Mouse (Mus musculus): ENCODE data around the gene Smarcd3.

The Smarcd3 gene

DNA sequence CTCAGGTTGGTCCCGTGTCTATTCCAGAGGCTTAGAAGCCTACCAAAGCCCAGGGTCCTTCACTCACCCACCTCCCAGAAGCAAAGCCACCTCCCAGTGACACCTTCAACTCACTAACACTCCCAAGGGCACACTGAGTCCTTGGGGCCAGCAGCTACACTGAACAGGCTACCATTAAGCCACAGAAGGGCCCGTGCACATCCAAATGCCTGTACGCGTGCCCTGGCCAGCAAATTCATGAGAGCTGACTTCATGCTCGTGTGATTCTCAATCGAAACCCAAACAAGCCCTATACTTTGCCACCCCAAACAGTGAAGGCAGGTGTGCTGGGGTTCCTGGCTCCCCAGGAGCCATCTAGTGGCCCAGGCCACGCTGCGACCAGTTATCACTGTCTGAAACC lies 3.6 kb downstream of the Smarcd3 start:
- no peak for DNase-seq (ENCODE audit: low spot score)

DNA sequence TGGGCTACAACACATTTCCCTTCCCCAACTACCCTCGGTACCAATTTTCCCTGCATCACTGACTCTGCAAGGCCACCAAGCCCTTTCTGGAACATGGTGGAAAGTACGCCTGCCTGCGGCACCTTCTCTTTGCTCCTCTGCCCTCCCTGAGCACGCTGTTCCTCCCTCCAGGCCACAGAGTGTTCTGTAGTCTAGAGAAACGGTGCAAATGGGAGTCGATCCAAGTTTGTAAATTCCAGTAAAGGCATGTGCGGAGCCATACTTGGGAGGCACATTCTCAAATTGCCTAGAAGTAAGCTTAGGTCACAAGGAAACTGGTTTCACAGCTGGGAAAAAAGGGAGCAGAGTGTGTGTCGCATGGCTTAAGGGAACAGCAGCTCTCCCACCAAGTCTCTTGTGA lies 4.1 kb downstream of the Smarcd3 start:
- no peak for DNase-seq (ENCODE audit: low spot score)

DNA sequence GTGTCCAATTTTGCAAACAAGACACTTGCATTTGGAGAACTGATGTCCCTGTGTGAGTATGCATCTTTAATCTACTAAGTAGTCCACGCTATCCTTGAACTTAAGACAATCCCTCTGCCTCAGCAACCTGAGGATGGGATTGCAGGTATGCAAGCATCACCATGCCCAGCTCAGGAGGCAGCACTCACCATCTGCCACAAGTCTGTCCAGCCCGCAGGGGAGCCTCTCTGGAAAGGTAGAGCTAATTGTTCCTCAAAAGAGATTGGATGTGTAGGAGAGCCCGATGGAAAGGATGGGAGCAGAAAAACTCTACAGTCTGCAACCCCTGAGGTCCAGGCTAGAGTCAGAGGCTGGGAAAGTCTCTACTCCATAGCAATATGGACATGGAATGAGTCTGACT lies 5.3 kb downstream of the Smarcd3 start:
- no peak for DNase-seq (ENCODE audit: low spot score)

DNA sequence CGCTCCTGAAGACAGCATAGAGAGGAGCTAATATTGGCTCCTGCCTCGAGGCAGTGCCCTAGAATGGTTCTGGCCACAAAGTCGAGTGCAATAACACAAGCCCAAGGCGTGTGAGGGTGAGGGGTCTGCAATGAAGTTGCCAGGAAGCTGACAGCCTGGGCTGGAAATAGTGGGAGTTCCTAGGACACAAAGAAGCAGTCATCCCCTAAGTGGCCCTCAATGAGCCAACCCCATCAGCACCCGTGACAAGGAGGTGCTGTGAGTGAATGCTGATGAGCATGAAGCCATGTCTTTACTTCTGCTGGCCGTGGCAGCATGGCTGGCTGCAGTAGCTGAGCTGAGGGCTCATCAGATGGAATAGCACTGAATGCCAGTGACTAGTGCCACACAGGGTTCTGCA lies 9.1 kb downstream of the Smarcd3 start:
- no peak for DNase-seq (ENCODE audit: low spot score)

DNA sequence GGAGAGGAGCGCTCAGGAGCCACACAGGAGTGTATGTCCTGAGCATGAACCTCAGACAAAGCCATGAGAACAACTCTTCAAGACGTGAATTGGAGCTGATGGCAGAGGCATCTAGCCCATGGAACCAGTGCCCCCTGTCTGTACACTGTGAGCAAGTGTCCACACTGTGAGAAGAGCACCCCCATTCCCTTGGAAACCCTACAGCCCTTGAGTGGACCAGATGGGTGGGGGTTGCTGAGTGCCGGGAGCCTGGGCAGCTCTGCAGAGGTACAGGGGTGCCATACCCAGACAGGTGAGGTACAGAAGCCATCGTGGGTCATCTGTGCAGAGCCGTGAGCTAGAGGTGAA lies 11.9 kb downstream of the Smarcd3 start:
- DNase-seq (ENCODE audit: low spot score): no peak

DNA sequence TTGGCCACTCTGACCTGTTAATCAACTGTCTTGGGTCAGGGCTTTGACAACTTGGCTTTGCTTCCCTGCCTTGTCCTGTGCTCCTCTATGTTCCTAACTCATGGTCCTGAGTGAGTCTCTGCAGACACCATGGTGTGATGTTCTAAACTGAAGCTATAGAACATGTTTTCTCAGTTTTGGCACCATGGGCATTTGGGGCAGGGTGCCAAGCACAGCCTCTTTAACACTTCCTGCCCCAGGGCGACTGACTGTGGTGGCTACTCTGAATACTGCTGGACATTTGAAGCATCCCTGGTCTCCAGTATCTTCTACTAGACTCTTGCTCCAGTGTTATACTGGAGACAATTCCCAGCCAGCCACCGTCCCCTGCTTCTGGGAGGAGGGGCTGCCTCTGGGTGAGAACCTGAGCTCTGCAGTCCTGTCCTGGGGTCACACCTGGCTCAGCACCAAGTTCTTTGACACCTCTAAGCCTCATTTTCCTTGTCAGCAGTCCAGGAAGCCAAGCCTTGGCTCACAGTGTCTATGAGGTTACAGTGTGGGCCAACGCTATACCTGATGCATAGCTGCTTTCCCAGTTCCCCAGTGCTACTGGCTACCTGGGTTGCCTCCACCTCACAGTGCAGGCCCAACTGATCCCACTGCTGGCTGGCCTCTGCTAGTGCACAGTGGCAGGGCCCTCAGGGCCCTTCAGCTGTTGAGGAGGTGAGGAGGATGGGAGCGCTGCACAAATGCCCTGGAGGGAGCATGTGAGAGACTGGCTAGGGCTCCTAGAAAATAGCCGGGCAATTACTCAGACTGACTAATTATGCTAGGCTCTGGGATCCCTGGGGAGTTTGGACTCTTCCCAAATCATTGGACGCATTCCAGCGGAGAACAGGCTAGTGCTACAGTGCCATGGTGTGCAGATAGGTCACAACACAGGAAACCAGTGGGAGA lies 12.6 kb downstream of the Smarcd3 start:
- no peak for DNase-seq (ENCODE audit: low spot score)

DNA sequence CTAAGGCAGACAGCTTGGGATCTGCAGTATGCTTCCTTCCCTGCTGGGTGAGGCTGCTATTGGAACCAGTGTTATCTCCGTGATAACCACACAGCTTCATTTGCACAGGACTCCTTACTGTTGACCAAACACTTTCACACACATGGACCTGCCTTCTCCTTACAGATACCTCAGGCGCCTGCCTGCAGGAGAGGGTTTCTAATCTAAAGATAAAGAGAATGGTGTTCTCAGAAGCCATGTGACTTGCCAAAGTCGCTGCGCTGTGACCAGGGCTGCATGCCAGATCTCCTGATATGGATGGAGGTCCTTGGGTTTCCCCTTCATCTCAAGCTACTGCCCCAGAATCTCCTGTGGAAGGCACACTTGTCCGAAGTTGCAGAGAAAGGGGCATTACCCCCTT lies 14.8 kb downstream of the Smarcd3 start:
- DNase-seq (ENCODE audit: low spot score): no peak

DNA sequence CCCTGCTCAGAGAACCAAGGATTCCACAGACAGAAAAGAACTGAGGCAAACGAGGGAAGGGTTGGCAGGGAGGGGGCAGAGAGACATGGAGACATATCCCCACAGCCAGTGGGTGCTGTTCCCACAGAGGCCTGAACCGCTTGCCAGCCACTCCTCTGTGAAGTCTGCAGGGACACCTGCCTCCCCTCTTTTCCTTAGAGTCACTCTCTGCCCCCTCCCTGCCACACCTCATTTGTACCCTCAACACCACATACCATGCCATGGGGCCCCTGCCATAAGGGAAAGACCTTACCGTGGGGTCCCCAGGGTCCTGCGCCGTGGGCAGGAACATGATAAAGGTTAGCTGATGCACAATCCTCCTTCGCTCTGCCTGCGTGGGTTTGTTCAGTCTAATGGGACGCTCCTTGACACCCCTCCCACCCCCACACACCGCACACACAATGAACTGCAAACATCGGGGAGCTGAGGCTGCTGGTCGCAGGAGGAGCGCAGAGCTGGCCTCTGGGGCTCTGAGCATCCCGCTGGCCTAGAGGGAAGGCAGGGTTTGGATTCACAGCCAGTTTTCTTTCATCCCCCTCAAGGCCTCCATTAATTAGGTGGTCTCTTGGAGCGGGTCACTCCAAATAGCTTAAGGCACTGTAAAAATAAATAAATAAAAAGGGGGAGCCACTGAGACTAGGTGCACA lies 18.1 kb downstream of the Smarcd3 start:
- no peak for DNase-seq (ENCODE audit: low spot score)

DNA sequence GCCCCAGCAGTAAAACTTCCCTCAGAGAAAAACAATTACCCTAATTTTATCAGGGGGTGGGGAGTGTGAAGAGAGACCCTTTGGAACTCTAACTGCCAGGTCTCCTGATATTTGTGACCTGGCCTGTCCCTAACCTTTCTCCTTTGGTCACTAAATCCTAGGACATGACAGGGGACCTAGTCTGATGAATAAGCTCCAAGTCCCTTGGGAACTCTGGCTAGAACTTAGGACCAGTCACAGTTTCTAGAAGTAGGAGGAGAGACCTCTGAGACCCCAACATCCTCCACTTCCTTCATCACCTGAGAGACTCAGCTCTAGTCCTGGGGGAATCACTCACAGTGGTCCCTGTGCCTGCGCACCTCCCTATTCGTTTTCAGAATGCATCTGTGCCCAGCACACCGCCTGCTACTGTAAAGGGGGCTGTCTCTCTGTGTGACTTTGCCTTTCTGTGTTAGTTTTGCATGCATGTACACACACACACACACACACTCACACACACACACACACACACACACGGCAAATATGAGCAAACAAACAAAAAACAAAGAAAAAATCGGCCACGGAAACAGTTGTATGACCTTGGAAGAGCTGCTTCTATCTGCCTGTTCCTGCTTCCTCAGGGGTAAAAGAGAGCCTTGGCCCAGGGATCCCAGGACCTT lies 18.8 kb downstream of the Smarcd3 start:
- no peak for DNase-seq (ENCODE audit: low spot score)

DNA sequence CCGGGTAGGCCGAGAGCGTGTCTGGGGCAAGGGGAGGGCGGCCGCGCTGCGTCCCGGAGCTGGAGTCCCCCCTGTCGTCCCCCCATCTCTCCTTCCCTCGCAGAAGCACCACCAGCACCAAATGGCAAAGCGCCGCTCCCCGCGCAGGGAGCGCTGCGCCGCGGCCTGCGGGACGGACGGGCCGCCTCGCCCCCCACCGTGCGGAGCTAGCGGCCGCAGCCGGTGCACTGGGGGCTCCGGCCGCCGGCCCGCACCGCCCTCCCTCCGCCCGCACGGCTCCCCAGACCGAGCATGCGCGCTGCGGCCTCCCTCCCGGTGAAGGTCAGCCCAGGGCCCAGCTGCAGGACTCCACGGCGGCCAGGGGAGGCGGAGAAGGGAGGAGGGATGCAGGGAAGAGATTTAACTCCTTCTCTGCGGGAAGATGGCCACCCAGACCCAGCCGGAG lies 19.5 kb downstream of the Smarcd3 start:
- DNase-seq (ENCODE audit: low spot score): peak; percentile 59

DNA sequence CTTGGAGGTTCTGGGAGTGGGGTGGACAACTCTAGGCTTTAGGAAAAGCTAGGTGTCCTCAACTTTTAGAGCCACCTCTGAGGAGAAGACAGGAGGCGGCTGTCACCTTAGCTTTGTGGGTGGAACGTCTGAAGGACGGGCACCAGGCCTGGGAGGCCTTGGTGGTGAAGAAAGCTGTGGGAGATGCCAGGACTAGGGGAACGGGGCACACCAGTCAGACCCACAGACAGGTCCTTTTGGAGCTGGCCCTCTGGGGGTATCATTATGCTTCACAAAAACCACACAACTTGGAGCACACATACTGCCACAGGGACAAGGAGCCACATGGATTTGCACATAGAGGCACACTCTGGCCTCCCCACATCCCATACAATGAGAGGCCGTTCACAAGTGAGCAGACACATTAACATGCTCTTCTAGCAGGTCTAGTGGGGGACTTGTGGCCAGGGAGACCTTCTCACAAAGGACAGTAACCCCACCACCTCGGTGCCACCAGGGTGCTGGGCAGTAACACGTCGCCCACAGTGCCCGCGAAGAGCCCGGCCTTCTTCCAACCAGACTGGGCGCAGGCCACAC lies 20.0 kb downstream of the Smarcd3 start:
- DNase-seq (ENCODE audit: low spot score): no peak

DNA sequence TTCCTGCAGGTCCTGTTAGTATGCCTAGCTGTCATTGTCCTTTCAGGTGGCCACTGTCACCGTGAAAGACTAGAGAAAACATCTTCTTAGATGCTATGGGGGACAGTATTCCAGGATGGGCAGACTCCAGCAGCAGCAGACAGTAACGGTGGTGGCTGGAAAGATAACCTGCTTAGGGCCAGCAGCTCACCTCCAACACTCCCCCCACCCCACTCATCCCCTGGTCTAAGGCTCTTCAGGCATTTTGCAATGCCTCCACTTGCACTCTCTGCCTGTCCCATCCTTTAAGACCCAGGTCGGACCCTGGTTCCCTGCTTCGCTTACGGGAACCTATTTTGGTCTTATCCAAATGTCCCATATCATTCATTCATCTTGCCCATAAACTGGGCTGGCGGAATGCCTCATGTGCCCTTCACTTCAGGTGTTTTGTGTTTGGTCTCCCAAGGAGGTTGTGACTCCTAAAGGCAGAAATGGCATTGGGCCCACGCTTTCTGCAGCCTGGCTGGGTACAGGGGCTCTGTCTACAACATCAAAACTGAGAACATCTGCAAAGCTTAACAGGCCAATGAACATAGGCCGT lies 20.7 kb downstream of the Smarcd3 start:
- no peak for DNase-seq (ENCODE audit: low spot score)

DNA sequence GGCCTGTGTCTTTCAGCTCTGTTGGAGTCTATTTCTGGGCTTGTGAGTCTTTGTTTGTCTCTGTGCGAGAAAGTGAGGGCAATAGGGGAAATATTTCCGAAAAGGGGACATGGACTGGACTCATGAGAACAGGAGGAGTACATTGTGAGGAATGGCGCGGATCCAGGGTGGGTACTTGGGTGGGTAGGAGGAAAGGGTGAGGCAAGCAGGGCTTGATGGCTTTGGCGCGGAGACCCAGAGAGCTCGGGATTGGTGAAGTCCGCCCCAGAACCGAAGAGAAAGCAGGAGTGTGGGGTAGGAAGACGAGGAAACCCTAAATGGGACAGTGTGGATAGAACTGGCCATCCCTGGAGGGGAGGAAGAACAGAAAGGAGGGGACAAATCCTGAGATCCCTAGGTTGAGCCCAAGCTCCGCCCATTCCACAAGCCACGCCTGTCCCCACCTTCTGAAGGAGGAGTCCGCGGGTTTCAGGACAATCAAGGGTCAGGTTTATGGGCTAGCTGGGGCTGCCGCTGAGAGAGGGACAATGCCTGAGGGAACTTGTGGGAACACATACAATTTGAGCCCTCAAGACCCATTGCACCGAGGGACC lies 21.4 kb downstream of the Smarcd3 start:
- no peak for DNase-seq (ENCODE audit: low spot score)

DNA sequence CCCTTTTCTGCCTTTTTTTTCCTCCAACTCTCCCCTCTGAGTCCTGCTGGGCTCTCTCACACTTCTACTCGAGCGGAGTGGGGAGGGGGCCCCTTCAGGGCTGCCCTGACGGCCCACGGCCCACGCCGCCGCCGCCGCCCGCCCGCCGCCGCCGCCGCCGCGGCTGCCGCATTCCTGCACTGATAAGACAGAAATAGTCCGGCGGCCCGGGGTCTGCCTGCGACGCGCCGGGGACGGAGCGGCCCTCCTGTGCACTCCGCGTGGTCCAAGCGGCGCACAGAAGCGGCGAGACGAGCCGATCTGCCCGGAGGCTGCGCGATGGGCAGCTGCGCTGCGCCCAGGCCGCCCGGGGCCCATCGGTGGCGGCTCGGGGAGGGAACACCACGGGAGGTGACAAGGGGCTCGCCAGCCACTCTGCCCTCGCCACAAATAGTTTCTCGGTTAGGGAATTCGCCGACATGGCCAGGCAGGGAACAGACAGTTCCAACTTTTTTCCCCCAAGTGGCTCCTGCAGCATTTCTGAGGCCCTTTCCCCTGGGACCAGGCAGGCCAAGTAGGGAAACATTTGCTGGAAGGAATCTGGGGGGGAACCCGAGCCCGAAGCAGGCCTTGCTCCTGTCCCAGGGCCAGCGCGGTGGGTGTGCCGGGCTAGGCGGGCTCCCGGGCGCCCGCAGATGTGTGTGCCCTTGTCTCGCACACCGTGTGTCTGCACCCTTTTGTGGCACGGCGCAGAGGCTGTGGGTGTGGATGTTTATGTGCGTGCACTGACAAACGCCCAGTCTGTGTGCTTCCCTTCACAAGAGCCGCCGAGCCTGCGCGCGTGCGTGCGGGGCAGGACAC lies 22.1 kb downstream of the Smarcd3 start:
- no peak for DNase-seq (ENCODE audit: low spot score)

DNA sequence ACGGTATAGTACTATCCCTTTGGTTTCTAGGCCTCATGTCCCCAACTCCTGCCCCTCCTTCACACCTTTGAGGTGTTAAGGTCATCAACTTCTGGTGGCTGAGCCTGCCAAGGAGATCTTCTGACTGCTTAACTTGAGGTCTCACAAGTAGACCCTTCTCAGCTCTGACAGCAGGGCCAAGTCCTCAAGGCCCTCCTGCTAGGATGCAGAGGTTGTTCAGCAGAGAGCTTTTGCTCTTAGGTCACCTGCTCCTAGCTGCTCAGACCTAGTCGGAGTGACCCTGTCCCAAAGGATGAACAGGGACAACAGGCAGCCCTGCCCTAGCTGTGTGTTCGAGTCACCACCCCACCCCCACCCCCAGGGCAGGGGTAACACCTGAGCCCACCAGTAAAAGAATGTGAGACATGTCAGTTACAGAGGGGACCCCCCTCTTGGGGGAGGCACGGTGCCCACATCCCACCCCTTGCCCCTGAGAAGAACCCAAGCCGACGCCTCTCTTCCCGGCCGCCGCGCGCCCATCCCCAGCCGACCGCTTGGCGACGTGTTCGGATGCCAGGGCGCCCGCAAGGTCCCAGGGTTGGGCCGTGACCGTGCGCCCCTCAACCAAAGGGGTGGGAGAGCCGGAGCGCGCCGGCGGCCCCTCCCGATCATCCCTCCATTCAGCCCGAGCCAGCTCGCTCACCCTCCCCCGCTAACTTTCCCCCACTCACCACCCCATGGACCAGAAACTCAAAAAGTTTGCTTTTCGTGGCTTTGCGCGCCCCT lies 23.0 kb downstream of the Smarcd3 start:
- no peak for DNase-seq (ENCODE audit: low spot score)

DNA sequence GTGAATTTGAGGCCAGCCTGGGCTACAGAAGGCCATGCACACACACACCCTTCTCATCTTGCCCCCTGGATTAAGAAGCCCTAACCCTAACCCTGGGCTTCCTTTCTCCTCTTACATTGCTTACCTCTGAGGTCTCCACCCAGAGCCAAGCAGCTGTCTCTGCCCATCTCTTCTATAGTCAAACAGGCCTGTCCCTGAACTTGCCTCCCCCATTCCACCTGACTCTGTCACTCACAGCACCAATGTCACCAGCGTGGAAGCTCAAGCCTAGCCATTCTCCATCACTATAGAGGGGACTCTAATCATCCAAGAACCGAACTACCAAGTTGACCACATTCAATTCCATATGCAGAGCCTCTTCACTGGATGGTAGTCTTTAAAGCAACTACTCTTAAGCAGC lies 24.0 kb downstream of the Smarcd3 start:
- DNase-seq (ENCODE audit: low spot score): no peak

DNA sequence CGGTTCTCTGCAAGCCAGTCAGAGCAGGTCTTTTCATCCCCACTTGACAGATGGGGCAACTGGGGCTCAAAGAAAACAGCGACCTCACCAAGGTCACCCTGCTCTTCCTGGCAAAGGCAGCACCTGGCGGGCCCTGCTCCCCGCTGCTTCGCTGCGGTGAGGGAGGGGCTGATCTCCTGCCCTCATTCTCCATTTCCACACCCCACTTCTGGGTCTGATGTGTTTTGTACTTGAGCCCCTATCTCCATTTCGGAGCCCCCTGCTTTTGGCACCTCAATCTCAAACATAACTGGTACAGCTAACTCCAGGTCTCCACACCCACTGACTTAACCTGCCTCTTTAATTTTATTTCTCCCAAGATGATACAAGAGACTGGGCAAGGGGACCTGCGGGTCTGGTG lies 25.1 kb downstream of the Smarcd3 start:
- DNase-seq (ENCODE audit: low spot score): no peak

DNA sequence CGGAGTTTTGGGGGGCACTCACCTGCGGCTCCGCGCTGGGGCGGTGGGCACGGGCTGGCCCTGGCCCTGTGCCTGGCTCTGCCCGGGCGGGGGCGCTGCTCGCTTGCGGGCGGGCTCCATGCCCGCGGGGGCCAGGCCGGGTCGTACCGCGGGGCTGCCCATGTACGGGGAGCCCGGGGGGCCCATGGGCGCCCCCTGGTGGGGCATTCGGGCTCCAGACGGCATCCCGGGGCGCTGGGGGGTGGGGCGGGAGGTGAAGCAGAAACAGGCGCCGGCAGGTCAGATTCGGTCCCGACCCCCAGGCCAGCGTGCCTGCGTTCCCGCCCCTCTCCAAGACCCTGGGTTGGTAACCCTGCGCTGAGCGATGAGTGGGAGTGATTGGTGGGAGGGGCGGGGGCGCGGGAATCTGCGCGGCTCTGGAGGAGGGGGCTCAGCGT lies 25.6 kb downstream of the Smarcd3 start:
- no peak for DNase-seq (ENCODE audit: low spot score)

DNA sequence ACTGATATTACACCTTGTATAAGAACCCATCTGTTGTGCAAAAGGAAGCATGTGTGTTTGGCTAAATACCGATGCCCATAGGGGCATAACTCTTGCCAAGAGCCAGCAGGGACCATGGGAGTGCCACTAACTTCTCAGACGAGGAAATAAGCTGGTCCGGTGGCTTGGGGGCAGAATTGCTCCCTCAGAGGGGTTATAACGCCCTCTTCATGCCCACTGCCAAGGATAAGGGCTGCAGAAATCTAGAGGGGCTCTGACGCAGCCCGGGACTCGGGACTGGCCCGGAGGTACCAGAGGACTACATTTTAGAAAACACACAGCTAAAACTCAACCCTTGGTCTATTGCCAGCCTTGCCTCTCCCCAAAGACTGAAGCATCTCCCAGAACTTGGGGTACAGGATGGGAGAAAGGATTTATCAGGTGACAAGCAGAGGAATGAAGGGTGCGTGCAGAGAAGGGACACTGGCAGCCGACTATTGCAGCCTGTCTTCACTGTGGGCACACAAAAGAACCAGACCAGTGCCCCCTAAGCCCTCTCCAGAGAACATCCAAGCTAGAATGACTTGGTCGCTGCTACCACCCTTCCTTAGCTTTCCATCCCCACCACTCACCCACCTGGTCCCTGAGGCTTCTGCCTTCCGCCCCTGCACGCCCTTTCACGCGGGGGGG lies 26.2 kb downstream of the Smarcd3 start:
- DNase-seq (ENCODE audit: low spot score): no peak
